Mouse (Mus musculus): ENCODE measurements around the gene Adamts8.

GRCm38 (mm10) chr9:30908296-30908690 lies 34.1 kb upstream of the Adamts8 start:
- TF ChIP-seq POLR2A (IDR thresholded peaks at IDR 0.05; ENCODE audit: control insufficient read depth, extremely low read depth, insufficient read depth, low read length, poor library complexity) = no peak
- TF ChIP-seq CTCF (IDR thresholded peaks at IDR 0.05; ENCODE audit: borderline replicate concordance, control insufficient read depth, extremely low read depth, insufficient read depth, low read length, poor library complexity) = no peak
